Mouse (Mus musculus) adrenal gland, postnatal 10 days (tissue): ENCODE data around the gene Wnt3a. TPM values are rescaled to one million over a fixed set of nuclear protein-coding genes. Genes with fewer than 3 reads are reported as not detected.
A peak's percentile ranks its signal among the peaks of the same experiment; 100 is the strongest.
"Not testable (repeated sequence)": the region's sequence is repeated elsewhere in the genome, so short reads cannot be mapped to it uniquely, and the experiment has no call there.

Experiments
- DNase-seq: peaks from one replicate; pipeline ENCODE4 v3.0.0; 2021; ENCODE audit warnings: mixed read lengths
- microRNA-seq: library from miRNA; unstranded; fragments of <30 nt; microRNA quantifications from one replicate; pipeline ENCODE4 v1.2.0, GENCODE M21; 2021
- total RNA-seq, 2 experiments: library from RNA; stranded (reverse); gene quantifications; 2 replicates each; pipeline ENCODE4 v1.2.3; 2021

Gene Wnt3a
- total RNA-seq, 2 experiments from 2014 or later = not detected

- DNase-seq = no peak
Measured at GRCm38 (mm10) chr11:59218389-59218998, 72.1 kb downstream of the Wnt3a start.

GRCm38 (mm10) chr11:59216955-59217354 is 73.6 kb downstream of the Wnt3a start:
- DNase-seq = no peak

GRCm38 (mm10) chr11:59212892-59213494 is 77.6 kb downstream of the Wnt3a start:
- no peak for DNase-seq

GRCm38 (mm10) chr11:59212320-59212719 is 78.2 kb downstream of the Wnt3a start:
- not testable (repeated sequence) for DNase-seq

- not testable (repeated sequence) for DNase-seq
Measured at GRCm38 (mm10) chr11:59211561-59211960, 79.0 kb downstream of the Wnt3a start.

- no peak for DNase-seq
Measured at GRCm38 (mm10) chr11:59210020-59210419, 80.5 kb downstream of the Wnt3a start.

- peak; percentile 50 for DNase-seq
Measured at GRCm38 (mm10) chr11:59209580-59209979, 81.0 kb downstream of the Wnt3a start.

- peak; percentile 82 for DNase-seq
Measured at GRCm38 (mm10) chr11:59209003-59209441, 81.5 kb downstream of the Wnt3a start.

- peak; percentile 95 for DNase-seq
Measured at GRCm38 (mm10) chr11:59208153-59208831, 82.3 kb downstream of the Wnt3a start, which contains the start of gene 2310033P09Rik. Gene 2310033P09Rik (plus strand): TSS chr11:59208321.

- DNase-seq = peak; percentile 97
Measured at GRCm38 (mm10) chr11:59202081-59202995, 88.2 kb downstream of the Wnt3a start, which contains the start of gene Mrpl55. Gene Mrpl55 (plus strand): TSS chr11:59202486.

- no peak for DNase-seq
Measured at GRCm38 (mm10) chr11:59201216-59202002, 89.1 kb downstream of the Wnt3a start.

Small RNA genes within 50 kb of the gene (microRNA-seq; reads per million reads assigned to microRNA genes)
- not detected for gene Gm24756

Other genes with a start within 250 kb of the Wnt3a start
- gene Obscn, start 154.3 kb downstream of the Wnt3a start, total RNA-seq = 10 to 100 TPM; 20.0 to 75.3 TPM
- 10 to 100 TPM; 19.6 to 19.8 TPM for gene Iba57, start 127.0 kb downstream of the Wnt3a start, total RNA-seq
- gene Gjc2, start 107.5 kb downstream of the Wnt3a start, total RNA-seq = under 1 TPM; 0.48 to 0.88 TPM
- 10 to 100 TPM; 63.7 to 64.9 TPM for gene Guk1, start 98.5 kb downstream of the Wnt3a start, total RNA-seq
- gene Mrpl55, start 88.3 kb downstream of the Wnt3a start, total RNA-seq = 10 to 100 TPM; 72.8 to 78.8 TPM
- gene 2310033P09Rik, start 82.4 kb downstream of the Wnt3a start, total RNA-seq = 10 to 100 TPM; 21.2 to 21.8 TPM
- gene Arf1, start 62.5 kb downstream of the Wnt3a start, total RNA-seq = 100 to 1,000 TPM; 322 to 364 TPM
- 1 to 10 TPM; 1.7 to 3.5 TPM for gene Wnt9a, start 16.2 kb upstream of the Wnt3a start, total RNA-seq
- not detected for gene Prss38, start 84.9 kb upstream of the Wnt3a start, total RNA-seq
- 1 to 10 TPM; 7.5 to 9.8 TPM for gene Jmjd4, start 159.3 kb upstream of the Wnt3a start, total RNA-seq
- 10 to 100 TPM; 56.4 to 56.8 TPM for gene Snap47, start 160.4 kb upstream of the Wnt3a start, total RNA-seq
- gene Zfp867, start 181.7 kb upstream of the Wnt3a start, total RNA-seq = 1 to 10 TPM; 3.9 to 6.4 TPM
- 10 to 100 TPM; 22.6 to 23.4 TPM for gene Zkscan17, start 236.0 kb upstream of the Wnt3a start, total RNA-seq